Mouse (Mus musculus) midbrain, embryonic 12.5 days (tissue): ENCODE results near the gene Kif18a. TPM values are rescaled to one million over a fixed set of nuclear protein-coding genes. Genes with fewer than 3 reads are reported as not detected.

Source experiments
- ATAC-seq: fragments of 200-750 bp; cut with Nextera tagmentation; 2 replicates; pipeline ENCODE4 v1.8.0; 2017; ENCODE audit warnings: low read depth, moderate TSS enrichment, moderate library complexity; ENCODE audit not compliant: low FRiP score
- H3K27ac ChIP-seq: fragments of 300-500 bp; sonication (generic); replicated peaks from 2 replicates; pipeline ENCODE4 v1.5.1; 2016; ENCODE audit warnings: mild to moderate bottlenecking
- H3K27me3 ChIP-seq: fragments of 300-500 bp; sonication (generic); 2 replicates; pipeline ENCODE4 v1.6.1; 2016; ENCODE audit warnings: mild to moderate bottlenecking
- H3K36me3 ChIP-seq: fragments of 300-500 bp; sonication (generic); 2 replicates; pipeline ENCODE4 v1.6.1; 2016
- H3K4me1 ChIP-seq: fragments of 300-500 bp; sonication (generic); 2 replicates; pipeline ENCODE4 v1.6.1; 2016
- H3K4me2 ChIP-seq: fragments of 300-500 bp; sonication (generic); replicated peaks from 2 replicates; pipeline ENCODE4 v1.6.1; 2016; ENCODE audit warnings: mild to moderate bottlenecking, moderate library complexity
- H3K4me3 ChIP-seq: fragments of 300-500 bp; sonication (generic); 2 replicates; pipeline ENCODE4 v1.5.1; 2016; ENCODE audit warnings: mild to moderate bottlenecking
- H3K9ac ChIP-seq: fragments of 300-500 bp; sonication (generic); replicated peaks from 2 replicates; pipeline ENCODE4 v1.6.1; 2016; ENCODE audit warnings: mild to moderate bottlenecking, moderate library complexity
- H3K9me3 ChIP-seq: fragments of 300-500 bp; sonication (generic); 2 replicates; pipeline ENCODE4 v1.6.1; 2016; ENCODE audit warnings: mild to moderate bottlenecking
- WGBS: fragments of 180-500 bp; shearing (Covaris S2); methylation state at CpG from one replicate; pipeline ENCODE4 v1.1.7; 2016; 5-methylcytosine and 5-hydroxymethylcytosine counted together
- polyA plus RNA-seq: library from polyadenylated mRNA; unstranded; fragments of >200 nt; fragmentation: Nextera tagmentation; extraction: Ambion mirVana; gene quantifications from 2 replicates; pipeline ENCODE4 v1.2.1, GENCODE M21; 2016

Kif18a gene
- polyA plus RNA-seq, 1 experiment from 2014 or later: 36.0 TPM

- Histone ChIP-seq H3K27me3 (no peaks in the 10 kb centered on the region), H3K36me3 (peaks cover 18% of the 10 kb centered on the region), H3K9ac (no peak overlapping the region), H3K4me1 (no peaks in the 10 kb centered on the region), H3K27ac (no peak overlapping the region), H3K4me2 (no peak overlapping the region), H3K4me3 (no peak overlapping the region), H3K9me3 (no peaks in the 10 kb centered on the region)
- WGBS: 97% methylated on average over 1 of the region's 1 CpGs
- ATAC-seq: no peak
Measured at GRCm38 (mm10) chr2:109298160-109298559, 17.6 kb downstream of the Kif18a start.

DNA sequence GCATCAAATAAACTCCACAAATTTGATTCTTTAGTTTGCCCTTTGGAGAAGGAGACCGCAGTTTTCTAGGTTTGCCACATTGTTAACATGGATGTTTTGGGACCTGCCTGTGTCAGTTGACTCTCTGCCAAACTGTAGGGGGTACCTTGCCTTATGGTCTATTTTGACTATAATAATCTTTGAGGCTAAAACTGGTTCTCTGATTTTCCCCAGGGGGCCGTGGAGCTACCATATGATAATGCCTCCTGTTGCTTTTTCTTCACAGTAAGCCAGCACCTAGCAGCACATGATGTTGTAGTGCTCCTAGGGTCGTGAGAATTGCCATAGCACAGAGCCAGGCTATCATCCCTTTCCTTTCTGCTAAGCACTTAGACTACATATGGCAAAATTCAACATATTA lies 21.7 kb downstream of the Kif18a start:
- no peaks in the 10 kb centered on the region for H3K9me3 ChIP-seq
- H3K9ac ChIP-seq: no peak overlapping the region
- H3K4me3 ChIP-seq: no peak overlapping the region
- WGBS: 82% methylated on average over 3 of the region's 3 CpGs
- no peaks in the 10 kb centered on the region for H3K4me1 ChIP-seq
- ATAC-seq: no peak
- H3K27ac ChIP-seq: no peak overlapping the region
- peaks cover 19% of the 10 kb centered on the region; the same call in 1 of the 2 replicates for H3K36me3 ChIP-seq
- H3K4me2 ChIP-seq: no peak overlapping the region
- no peaks in the 10 kb centered on the region for H3K27me3 ChIP-seq

- no peak overlapping the region for H3K9ac ChIP-seq
- peaks cover 23% of the 10 kb centered on the region; the same call in 1 of the 2 replicates for H3K36me3 ChIP-seq
- ATAC-seq: no peak
- H3K9me3 ChIP-seq: no peaks in the 10 kb centered on the region
- H3K27ac ChIP-seq: no peak overlapping the region
- H3K4me3 ChIP-seq: no peak overlapping the region
- H3K4me2 ChIP-seq: no peak overlapping the region
- H3K4me1 ChIP-seq: no peaks in the 10 kb centered on the region
- H3K27me3 ChIP-seq: no peaks in the 10 kb centered on the region
Measured at GRCm38 (mm10) chr2:109303638-109304037, 23.1 kb downstream of the Kif18a start.

DNA sequence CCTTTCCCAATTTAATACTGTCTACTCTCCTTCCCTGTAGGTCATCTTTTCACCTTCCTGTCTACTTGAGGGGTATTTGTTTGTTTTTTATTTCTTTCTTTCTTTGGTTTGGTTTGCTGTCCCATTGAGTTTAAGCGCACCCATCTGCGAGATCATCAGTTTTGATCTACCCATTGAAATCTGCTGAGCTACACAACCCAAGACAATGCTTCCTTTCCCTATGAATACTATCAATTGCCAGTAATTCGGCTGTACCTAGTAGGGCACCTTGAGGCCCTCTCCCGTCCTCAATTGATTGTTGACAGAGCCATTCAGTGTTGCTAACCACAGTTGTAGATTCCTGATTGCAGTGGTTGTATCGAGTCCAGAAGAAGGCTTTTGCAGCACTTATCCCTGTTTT lies 30.8 kb downstream of the Kif18a start:
- Histone ChIP-seq H3K27ac (no peak overlapping the region), H3K9me3 (no peaks in the 10 kb centered on the region), H3K9ac (no peak overlapping the region), H3K4me3 (no peak overlapping the region), H3K4me1 (no peaks in the 10 kb centered on the region), H3K27me3 (no peaks in the 10 kb centered on the region), H3K36me3 (peaks cover 38% of the 10 kb centered on the region), H3K4me2 (no peak overlapping the region)
- no peak for ATAC-seq
- 93% methylated on average over 5 of the region's 5 CpGs for WGBS

GRCm38 (mm10) chr2:109331807-109332206 lies 51.3 kb downstream of the Kif18a start:
- ATAC-seq: no peak

GRCm38 (mm10) chr2:109334237-109334636 lies 53.7 kb downstream of the Kif18a start:
- no peaks in the 10 kb centered on the region for H3K9me3 ChIP-seq
- H3K4me2 ChIP-seq: no peak overlapping the region
- peaks cover 18% of the 10 kb centered on the region for H3K36me3 ChIP-seq
- no peak overlapping the region for H3K4me3 ChIP-seq
- H3K4me1 ChIP-seq: no peaks in the 10 kb centered on the region
- no peak overlapping the region for H3K27ac ChIP-seq
- WGBS: 97% methylated on average over 5 of the region's 5 CpGs
- no peaks in the 10 kb centered on the region for H3K27me3 ChIP-seq
- no peak overlapping the region for H3K9ac ChIP-seq
- ATAC-seq: no peak

More at GRCm38 (mm10) chr2:109331807-109332206, 51.3 kb downstream of the Kif18a start:
- no peaks in the 10 kb centered on the region for H3K4me1 ChIP-seq
- 92% methylated on average over 1 of the region's 1 CpGs for WGBS
- H3K4me2 ChIP-seq: no peak overlapping the region
- H3K36me3 ChIP-seq: peaks cover 15% of the 10 kb centered on the region
- H3K27ac ChIP-seq: no peak overlapping the region
- H3K9me3 ChIP-seq: no peaks in the 10 kb centered on the region
- no peak overlapping the region for H3K4me3 ChIP-seq
- no peaks in the 10 kb centered on the region for H3K27me3 ChIP-seq
- H3K9ac ChIP-seq: no peak overlapping the region

GRCm38 (mm10) chr2:109335765-109336164 lies 55.2 kb downstream of the Kif18a start:
- Histone ChIP-seq H3K36me3 (peaks cover 18% of the 10 kb centered on the region), H3K9ac (no peak overlapping the region), H3K27ac (no peak overlapping the region), H3K27me3 (no peaks in the 10 kb centered on the region), H3K4me3 (no peak overlapping the region), H3K4me1 (no peaks in the 10 kb centered on the region), H3K9me3 (no peaks in the 10 kb centered on the region), H3K4me2 (no peak overlapping the region)
- ATAC-seq: no peak
- 98% methylated on average over 1 of the region's 1 CpGs for WGBS

GRCm38 (mm10) chr2:109345386-109345785 lies 64.8 kb downstream of the Kif18a start:
- no peaks in the 10 kb centered on the region for H3K36me3 ChIP-seq
- WGBS: 38% methylated on average over 4 of the region's 4 CpGs
- ATAC-seq: peak; percentile 89
- H3K27me3 ChIP-seq: no peaks in the 10 kb centered on the region
- H3K9me3 ChIP-seq: no peaks in the 10 kb centered on the region
- 0 out of 2 replicates have a peak, but pooled peaks cover 5% of the 10 kb centered on the region for H3K4me1 ChIP-seq
- no peak overlapping the region for H3K4me2 ChIP-seq
- H3K27ac ChIP-seq: 0 out of 2 replicates have a peak overlapping the region, but pooled peaks have one; percentile 39
- H3K9ac ChIP-seq: no peak overlapping the region
- no peak overlapping the region for H3K4me3 ChIP-seq

GRCm38 (mm10) chr2:109348742-109349141 lies 68.2 kb downstream of the Kif18a start:
- no peak overlapping the region for H3K4me2 ChIP-seq
- 84% methylated on average over 4 of the region's 4 CpGs for WGBS
- no peaks in the 10 kb centered on the region for H3K27me3 ChIP-seq
- H3K9ac ChIP-seq: no peak overlapping the region
- no peaks in the 10 kb centered on the region for H3K9me3 ChIP-seq
- 0 out of 2 replicates have a peak, but pooled peaks cover 5% of the 10 kb centered on the region for H3K4me1 ChIP-seq
- H3K4me3 ChIP-seq: no peak overlapping the region
- no peak overlapping the region for H3K27ac ChIP-seq
- ATAC-seq: no peak
- H3K36me3 ChIP-seq: no peaks in the 10 kb centered on the region

DNA sequence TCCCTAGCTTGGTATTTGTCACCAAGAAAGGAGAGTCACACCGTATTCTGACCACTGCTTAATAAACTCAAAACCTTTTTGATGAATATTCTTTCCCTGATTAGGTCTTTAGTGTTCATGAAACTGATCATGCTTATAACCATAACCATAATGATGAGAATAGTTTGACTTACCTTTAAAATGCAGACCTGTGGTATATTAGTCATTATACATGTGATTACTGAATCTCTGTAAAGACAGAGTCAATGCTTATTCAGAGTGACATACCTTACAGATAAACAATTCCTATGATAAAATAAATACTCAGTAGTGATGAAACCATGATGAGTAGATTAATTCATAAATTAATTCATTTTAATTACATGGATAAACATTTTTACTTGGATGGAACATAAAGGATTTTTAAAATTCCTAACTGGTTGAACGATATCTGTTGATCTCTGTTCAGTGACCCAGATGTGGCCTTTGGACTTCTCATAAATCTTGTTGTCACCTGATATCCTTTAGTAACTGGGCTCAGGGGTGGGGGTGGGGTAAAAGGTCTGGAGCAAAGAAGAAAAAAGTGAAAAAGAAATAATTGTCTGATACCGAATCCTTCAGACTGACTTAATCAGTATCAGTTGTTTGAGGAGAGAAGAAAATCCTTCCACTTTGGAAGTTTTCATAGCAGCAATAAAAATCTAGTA lies 78.1 kb downstream of the Kif18a start:
- no peak overlapping the region for H3K4me3 ChIP-seq
- H3K9ac ChIP-seq: no peak overlapping the region
- no peak overlapping the region for H3K4me2 ChIP-seq
- ATAC-seq: no peak
- whole genome bisulfite sequencing: 84% methylated on average over 3 of the region's 3 CpGs
- H3K4me1 ChIP-seq: no peaks in the 10 kb centered on the region
- H3K27ac ChIP-seq: no peak overlapping the region
- H3K9me3 ChIP-seq: no peaks in the 10 kb centered on the region
- H3K27me3 ChIP-seq: no peaks in the 10 kb centered on the region
- H3K36me3 ChIP-seq: no peaks in the 10 kb centered on the region

- no peak overlapping the region for H3K27ac ChIP-seq
- no peak overlapping the region for H3K4me3 ChIP-seq
- no peak for ATAC-seq
- H3K4me1 ChIP-seq: no peaks in the 10 kb centered on the region
- H3K9me3 ChIP-seq: no peaks in the 10 kb centered on the region
- no peak overlapping the region for H3K4me2 ChIP-seq
- H3K27me3 ChIP-seq: no peaks in the 10 kb centered on the region
- H3K36me3 ChIP-seq: no peaks in the 10 kb centered on the region
- no peak overlapping the region for H3K9ac ChIP-seq
- 80% methylated on average over 1 of the region's 1 CpGs for WGBS
Measured at GRCm38 (mm10) chr2:109365962-109366361, 85.4 kb downstream of the Kif18a start.

GRCm38 (mm10) chr2:109374881-109375280 lies 94.3 kb downstream of the Kif18a start:
- Histone ChIP-seq H3K9me3 (no peaks in the 10 kb centered on the region), H3K36me3 (no peaks in the 10 kb centered on the region), H3K27ac (no peak overlapping the region), H3K4me1 (no peaks in the 10 kb centered on the region), H3K4me3 (no peak overlapping the region), H3K4me2 (no peak overlapping the region), H3K27me3 (no peaks in the 10 kb centered on the region), H3K9ac (no peak overlapping the region)
- 15% methylated on average over 2 of the region's 2 CpGs for WGBS
- ATAC-seq: no peak

- H3K4me2 ChIP-seq: no peak overlapping the region
- ATAC-seq: no peak
Measured at GRCm38 (mm10) chr2:109384019-109384418, 103.5 kb downstream of the Kif18a start.

More at GRCm38 (mm10) chr2:109384019-109384418, 103.5 kb downstream of the Kif18a start:
- H3K9ac ChIP-seq: no peak overlapping the region
- H3K27ac ChIP-seq: no peak overlapping the region
- H3K27me3 ChIP-seq: no peaks in the 10 kb centered on the region
- no peaks in the 10 kb centered on the region for H3K9me3 ChIP-seq
- H3K4me1 ChIP-seq: no peaks in the 10 kb centered on the region
- 76% methylated on average over 1 of the region's 1 CpGs for WGBS
- no peak overlapping the region for H3K4me3 ChIP-seq
- H3K36me3 ChIP-seq: no peaks in the 10 kb centered on the region
